Mouse (Mus musculus): Measurements from ENCODE around the gene Smchd1. TPM values are rescaled to one million over a fixed set of nuclear protein-coding genes. Genes with fewer than 3 reads are reported as not detected.

Smchd1 gene
- polyA plus RNA-seq, 1 experiment from 2014 or later, result 64.3 TPM

- Histone ChIP-seq H3K9ac (peak overlapping the region; percentile 13; the same call in 1 of the 2 replicates), H3K4me3 (replicated peaks; ENCODE audit: low read length) (no peak overlapping the region), H3K36me3 (replicated peaks; ENCODE audit: control insufficient read depth, insufficient read depth) (no peaks in the 10 kb centered on the region), H3K9me3 (ENCODE audit: control insufficient read depth, low read length) (no peaks in the 10 kb centered on the region), H3K4me2 (replicated peaks) (peak overlapping the region; percentile 17; the same call in 1 of the 2 replicates), H3K27me3 (ENCODE audit: control insufficient read depth, insufficient read depth, low read length) (no peaks in the 10 kb centered on the region), H3K27ac (no peak overlapping the region), H3K4me1 (replicated peaks; ENCODE audit: control insufficient read depth, insufficient read depth, low read length) (no peaks in the 10 kb centered on the region)
- WGBS, result 66% methylated on average over 12 of the region's 12 CpGs
- DNase-seq (ENCODE audit: low spot score) (no peak), ATAC-seq (ENCODE audit: low FRiP score) (no peak)
Observed at GRCm38 (mm10) chr17:71485791-71486230, 10.7 kb upstream of the Smchd1 start.

- ATAC-seq (ENCODE audit: low FRiP score) (no peak), DNase-seq (ENCODE audit: low spot score) (no peak)
- Histone ChIP-seq H3K9ac (no peak overlapping the region), H3K4me1 (replicated peaks; ENCODE audit: control insufficient read depth, insufficient read depth, low read length) (no peaks in the 10 kb centered on the region), H3K27ac (no peak overlapping the region), H3K4me3 (replicated peaks; ENCODE audit: low read length) (no peak overlapping the region), H3K9me3 (ENCODE audit: control insufficient read depth, low read length) (no peaks in the 10 kb centered on the region), H3K36me3 (replicated peaks; ENCODE audit: control insufficient read depth, insufficient read depth) (no peaks in the 10 kb centered on the region), H3K4me2 (replicated peaks) (no peak overlapping the region), H3K27me3 (ENCODE audit: control insufficient read depth, insufficient read depth, low read length) (no peaks in the 10 kb centered on the region)
- WGBS, result 88% methylated on average over 5 of the region's 5 CpGs
Observed at GRCm38 (mm10) chr17:71484711-71485110, 9.6 kb upstream of the Smchd1 start.

- Histone ChIP-seq H3K9me3 (ENCODE audit: control insufficient read depth, low read length) (no peaks in the 10 kb centered on the region), H3K4me1 (replicated peaks; ENCODE audit: control insufficient read depth, insufficient read depth, low read length) (no peaks in the 10 kb centered on the region), H3K4me3 (replicated peaks; ENCODE audit: low read length) (no peak overlapping the region), H3K27ac (no peak overlapping the region), H3K9ac (no peak overlapping the region), H3K36me3 (replicated peaks; ENCODE audit: control insufficient read depth, insufficient read depth) (no peaks in the 10 kb centered on the region), H3K27me3 (ENCODE audit: control insufficient read depth, insufficient read depth, low read length) (no peaks in the 10 kb centered on the region), H3K4me2 (replicated peaks) (no peak overlapping the region)
- 93% methylated on average over 7 of the region's 7 CpGs for WGBS
- ATAC-seq (ENCODE audit: low FRiP score) (no peak), DNase-seq (ENCODE audit: low spot score) (no peak)
Observed at GRCm38 (mm10) chr17:71483418-71484060, 8.4 kb upstream of the Smchd1 start.

- Histone ChIP-seq H3K36me3 (replicated peaks; ENCODE audit: control insufficient read depth, insufficient read depth) (no peaks in the 10 kb centered on the region), H3K27me3 (ENCODE audit: control insufficient read depth, insufficient read depth, low read length) (no peaks in the 10 kb centered on the region), H3K4me3 (replicated peaks; ENCODE audit: low read length) (no peak overlapping the region), H3K4me2 (replicated peaks) (no peak overlapping the region), H3K4me1 (replicated peaks; ENCODE audit: control insufficient read depth, insufficient read depth, low read length) (peaks cover 7% of the 10 kb centered on the region; the same call in 1 of the 2 replicates), H3K9me3 (ENCODE audit: control insufficient read depth, low read length) (no peaks in the 10 kb centered on the region), H3K9ac (no peak overlapping the region), H3K27ac (no peak overlapping the region)
- WGBS, result 71% methylated on average over 5 of the region's 5 CpGs
- ATAC-seq (ENCODE audit: low FRiP score) (no peak), DNase-seq (ENCODE audit: low spot score) (no peak)
Observed at GRCm38 (mm10) chr17:71479381-71479901, 4.3 kb upstream of the Smchd1 start.

- DNase-seq (ENCODE audit: low spot score) (no peak), ATAC-seq (ENCODE audit: low FRiP score) (no peak)
- Histone ChIP-seq H3K4me3 (replicated peaks; ENCODE audit: low read length) (no peak overlapping the region), H3K9me3 (ENCODE audit: control insufficient read depth, low read length) (no peaks in the 10 kb centered on the region), H3K4me2 (replicated peaks) (no peak overlapping the region), H3K9ac (no peak overlapping the region), H3K27ac (no peak overlapping the region), H3K36me3 (replicated peaks; ENCODE audit: control insufficient read depth, insufficient read depth) (no peaks in the 10 kb centered on the region), H3K27me3 (ENCODE audit: control insufficient read depth, insufficient read depth, low read length) (no peaks in the 10 kb centered on the region), H3K4me1 (replicated peaks; ENCODE audit: control insufficient read depth, insufficient read depth, low read length) (peaks cover 18% of the 10 kb centered on the region)
- WGBS, result 96% methylated on average over 8 of the region's 8 CpGs
Observed at GRCm38 (mm10) chr17:71477481-71477880, 2.3 kb upstream of the Smchd1 start.

GRCm38 (mm10) chr17:71476346-71477020 lies 1.3 kb upstream of the Smchd1 start:
- 79% methylated on average over 7 of the region's 7 CpGs for WGBS
- H3K9ac ChIP-seq, result peak overlapping the region; percentile 99
- ATAC-seq (ENCODE audit: low FRiP score), result no peak

GRCm38 (mm10) chr17:71475705-71476089 lies 554 bp upstream of the Smchd1 start:
- no peaks in the 10 kb centered on the region for H3K27me3 ChIP-seq (ENCODE audit: control insufficient read depth, insufficient read depth, low read length)
- H3K9ac ChIP-seq, result peak overlapping the region; percentile 99
- DNase-seq (ENCODE audit: low spot score) (peak; percentile 81), ATAC-seq (ENCODE audit: low FRiP score) (peak; percentile 78)
- peak overlapping the region; percentile 83 for H3K4me3 ChIP-seq (replicated peaks; ENCODE audit: low read length)
- H3K9me3 ChIP-seq (ENCODE audit: control insufficient read depth, low read length), result no peaks in the 10 kb centered on the region
- no peaks in the 10 kb centered on the region for H3K36me3 ChIP-seq (replicated peaks; ENCODE audit: control insufficient read depth, insufficient read depth)
- H3K4me2 ChIP-seq (replicated peaks), result peak overlapping the region; percentile 84
- WGBS, result 1% methylated on average over 31 of the region's 31 CpGs
- peak overlapping the region; percentile 100 for H3K27ac ChIP-seq
- peaks cover 18% of the 10 kb centered on the region for H3K4me1 ChIP-seq (replicated peaks; ENCODE audit: control insufficient read depth, insufficient read depth, low read length)

More at GRCm38 (mm10) chr17:71476346-71477020, 1.3 kb upstream of the Smchd1 start:
- H3K4me1 ChIP-seq (replicated peaks; ENCODE audit: control insufficient read depth, insufficient read depth, low read length), result peaks cover 18% of the 10 kb centered on the region
- H3K27me3 ChIP-seq (ENCODE audit: control insufficient read depth, insufficient read depth, low read length), result no peaks in the 10 kb centered on the region
- peak overlapping the region; percentile 83 for H3K4me3 ChIP-seq (replicated peaks; ENCODE audit: low read length)
- peak overlapping the region; percentile 100; the same call in 1 of the 2 replicates for H3K27ac ChIP-seq
- no peak for DNase-seq (ENCODE audit: low spot score)
- H3K4me2 ChIP-seq (replicated peaks), result peak overlapping the region; percentile 84
- no peaks in the 10 kb centered on the region for H3K9me3 ChIP-seq (ENCODE audit: control insufficient read depth, low read length)
- no peaks in the 10 kb centered on the region for H3K36me3 ChIP-seq (replicated peaks; ENCODE audit: control insufficient read depth, insufficient read depth)

GRCm38 (mm10) chr17:71474128-71474527 lies 1.0 kb downstream of the Smchd1 start:
- Histone ChIP-seq H3K4me2 (replicated peaks) (peak overlapping the region; percentile 84), H3K4me3 (replicated peaks; ENCODE audit: low read length) (peak overlapping the region; percentile 83), H3K4me1 (replicated peaks; ENCODE audit: control insufficient read depth, insufficient read depth, low read length) (peaks cover 18% of the 10 kb centered on the region), H3K9me3 (ENCODE audit: control insufficient read depth, low read length) (no peaks in the 10 kb centered on the region), H3K9ac (peak overlapping the region; percentile 99), H3K27ac (no peak overlapping the region), H3K36me3 (replicated peaks; ENCODE audit: control insufficient read depth, insufficient read depth) (no peaks in the 10 kb centered on the region), H3K27me3 (ENCODE audit: control insufficient read depth, insufficient read depth, low read length) (no peaks in the 10 kb centered on the region)
- DNase-seq (ENCODE audit: low spot score) (no peak), ATAC-seq (ENCODE audit: low FRiP score) (no peak)
- 16% methylated on average over 8 of the region's 8 CpGs for WGBS

GRCm38 (mm10) chr17:71471261-71471660 lies 3.9 kb downstream of the Smchd1 start:
- Histone ChIP-seq H3K27ac (no peak overlapping the region), H3K27me3 (ENCODE audit: control insufficient read depth, insufficient read depth, low read length) (no peaks in the 10 kb centered on the region), H3K36me3 (replicated peaks; ENCODE audit: control insufficient read depth, insufficient read depth) (no peaks in the 10 kb centered on the region), H3K4me2 (replicated peaks) (no peak overlapping the region), H3K9me3 (ENCODE audit: control insufficient read depth, low read length) (no peaks in the 10 kb centered on the region), H3K4me3 (replicated peaks; ENCODE audit: low read length) (no peak overlapping the region), H3K9ac (no peak overlapping the region), H3K4me1 (replicated peaks; ENCODE audit: control insufficient read depth, insufficient read depth, low read length) (peaks cover 14% of the 10 kb centered on the region)
- ATAC-seq (ENCODE audit: low FRiP score) (no peak), DNase-seq (ENCODE audit: low spot score) (no peak)
- 87% methylated on average over 2 of the region's 2 CpGs for WGBS

All from hindbrain, embryonic 14.5 days (tissue).